Mouse (Mus musculus): Measurements from ENCODE around the gene Ube2dnl2. TPM values are rescaled to one million over a fixed set of nuclear protein-coding genes. Genes with fewer than 3 reads are reported as not detected.

Ube2dnl2 gene
- not detected in 2 replicates for polyA plus RNA-seq (2015; fragmentation: Nextera tagmentation; extraction: Ambion mirVana)

GRCm38 (mm10) chrX:114907282-114907681, at the start of gene Ube2dnl2:
Ube2dnl2 (plus strand) TSS chrX:114907582.
- H3K36me3 ChIP-seq = no peaks in the 10 kb centered on the region
- no peak for ATAC-seq (ENCODE audit: low FRiP score, low read depth)
- no peaks in the 10 kb centered on the region for H3K27me3 ChIP-seq
- H3K9me3 ChIP-seq = no peaks in the 10 kb centered on the region
- H3K9ac ChIP-seq = no peak within 1 kb of the TSS
- no peak within 1 kb of the TSS for H3K4me2 ChIP-seq (replicated peaks)
- H3K27ac ChIP-seq = no peak within 1 kb of the TSS
- WGBS = 83% methylated on average over 1 of the region's 1 CpGs
- H3K4me1 ChIP-seq = no peaks in the 10 kb centered on the region
- H3K4me3 ChIP-seq = no peak within 1 kb of the TSS

GRCm38 (mm10) chrX:114895489-114895888, 11.9 kb upstream of the Ube2dnl2 start:
- no peaks in the 10 kb centered on the region for H3K27me3 ChIP-seq
- no peak overlapping the region for H3K9ac ChIP-seq
- no peaks in the 10 kb centered on the region for H3K9me3 ChIP-seq
- H3K27ac ChIP-seq = no peak overlapping the region
- no peak for ATAC-seq (ENCODE audit: low FRiP score, low read depth)
- H3K4me1 ChIP-seq = no peaks in the 10 kb centered on the region
- no peak overlapping the region for H3K4me2 ChIP-seq (replicated peaks)
- H3K36me3 ChIP-seq = no peaks in the 10 kb centered on the region
- H3K4me3 ChIP-seq = no peak overlapping the region

- WGBS = 87% methylated on average over 3 of the region's 3 CpGs
- Histone ChIP-seq H3K4me3 (no peak overlapping the region), H3K9ac (no peak overlapping the region), H3K4me1 (no peaks in the 10 kb centered on the region), H3K27me3 (no peaks in the 10 kb centered on the region), H3K36me3 (no peaks in the 10 kb centered on the region), H3K4me2 (replicated peaks) (no peak overlapping the region), H3K27ac (no peak overlapping the region), H3K9me3 (no peaks in the 10 kb centered on the region)
- no peak for ATAC-seq (ENCODE audit: low FRiP score, low read depth)
Measured at GRCm38 (mm10) chrX:114897506-114897905, 9.9 kb upstream of the Ube2dnl2 start.

GRCm38 (mm10) chrX:114903391-114903790, 4.0 kb upstream of the Ube2dnl2 start:
- no peak overlapping the region for H3K9ac ChIP-seq
- ATAC-seq (ENCODE audit: low FRiP score, low read depth) = no peak

GRCm38 (mm10) chrX:114904712-114905111, 2.7 kb upstream of the Ube2dnl2 start, which contains the start of gene Ube2dnl1:
Ube2dnl1 (plus strand) TSS chrX:114905012.
- H3K4me3 ChIP-seq = no peak within 1 kb of the TSS
- H3K4me2 ChIP-seq (replicated peaks) = no peak within 1 kb of the TSS
- no peaks in the 10 kb centered on the region for H3K9me3 ChIP-seq
- H3K4me1 ChIP-seq = no peaks in the 10 kb centered on the region
- no peak within 1 kb of the TSS for H3K9ac ChIP-seq
- ATAC-seq (ENCODE audit: low FRiP score, low read depth) = no peak
- 78% methylated on average over 5 of the region's 5 CpGs for WGBS
- H3K27me3 ChIP-seq = no peaks in the 10 kb centered on the region
- H3K36me3 ChIP-seq = no peaks in the 10 kb centered on the region
- no peak within 1 kb of the TSS for H3K27ac ChIP-seq

More at GRCm38 (mm10) chrX:114903391-114903790, 4.0 kb upstream of the Ube2dnl2 start:
- no peaks in the 10 kb centered on the region for H3K27me3 ChIP-seq
- H3K4me1 ChIP-seq = no peaks in the 10 kb centered on the region
- no peaks in the 10 kb centered on the region for H3K9me3 ChIP-seq
- no peaks in the 10 kb centered on the region for H3K36me3 ChIP-seq
- no peak overlapping the region for H3K27ac ChIP-seq
- no peak overlapping the region for H3K4me3 ChIP-seq
- H3K4me2 ChIP-seq (replicated peaks) = no peak overlapping the region

- Histone ChIP-seq H3K36me3 (no peaks in the 10 kb centered on the region), H3K4me3 (no peak overlapping the region), H3K27ac (no peak overlapping the region), H3K4me2 (replicated peaks) (no peak overlapping the region), H3K27me3 (no peaks in the 10 kb centered on the region), H3K4me1 (no peaks in the 10 kb centered on the region), H3K9ac (no peak overlapping the region), H3K9me3 (no peaks in the 10 kb centered on the region)
- ATAC-seq (ENCODE audit: low FRiP score, low read depth) = no peak
- WGBS = 27% methylated on average over 1 of the region's 1 CpGs
Measured at GRCm38 (mm10) chrX:114955066-114955465, 47.7 kb downstream of the Ube2dnl2 start.

Other genes with a start within 250 kb of the Ube2dnl2 start
- not detected in 2 replicates for gene Ube2dnl1, start 2.6 kb upstream of the Ube2dnl2 start, polyA plus RNA-seq (2015; fragmentation: Nextera tagmentation; extraction: Ambion mirVana)

All from limb, embryonic 13.5 days (tissue).